20 mouse cellular contexts compared by ENCODE assay signal in genomic region chr7:58925406-58925805, GRCm38 (mm10).
"Had no signal": no experiment of that assay in that cellular context is flagged by ENCODE, and none has a peak within 500 bp of the region (broad histone marks: within the 10 kb centered on the region; RNA-seq: fewer than 3 reads in every experiment).

No protein-coding gene starts in this region.

- DNase-seq: kidney, adult 8-10 months; kidney, postnatal 4 days; liver; liver, embryonic 13.5 days; liver, postnatal 0 days; lung, postnatal 14 days; retina, postnatal 1 day; right cerebral cortex, postnatal 4 days; spleen, adult 18-20 months; thymus, postnatal 36 days had no signal

- H3K4me3 ChIP-seq: layer of hippocampus, adult 2 months; limb, embryonic 12.5 days; liver, embryonic 13.5 days; lung, embryonic 15.5 days; megakaryocyte, embryonic 14.5 days; midbrain, embryonic 15.5 days; neural tube, embryonic 13.5 days; stomach, embryonic 15.5 days had no signal

- H3K27ac ChIP-seq: layer of hippocampus, adult 2 months; limb, embryonic 12.5 days; liver, embryonic 13.5 days; lung, embryonic 15.5 days; macrophage; midbrain, embryonic 15.5 days; neural tube, embryonic 13.5 days; stomach, embryonic 15.5 days had no signal

- ATAC-seq: inflammation-experienced regulatory T-cells, adult 6 months; intestine, postnatal 0 days; liver, postnatal 0 days; midbrain, embryonic 15.5 days had no signal
